Mouse (Mus musculus): ENCODE measurements around the gene Fam71f2.

- TF ChIP-seq POLR2A (IDR thresholded peaks at IDR 0.05; ENCODE audit: control insufficient read depth in 1 of 2, insufficient read depth in 1 of 2, low read depth in 1 of 2, low read length in 2 of 2, poor library complexity in 1 of 2) (no peak), EP300 (IDR thresholded peaks at IDR 0.05; ENCODE audit: low read depth in 1 of 2, low read length in 2 of 2) (no peak), E2F4 (IDR thresholded peaks at IDR 0.05; ENCODE audit: borderline replicate concordance, low read depth, low read length) (no peak), SIN3A (IDR thresholded peaks at IDR 0.05; ENCODE audit: low read length) (no peak), CTCF (IDR thresholded peaks at IDR 0.05 in 2 of 3, conservative IDR thresholded peaks at IDR 0.05 in 1 of 3; ENCODE audit: control insufficient read depth in 1 of 3, insufficient read depth in 1 of 3, low read depth in 2 of 3, low read length in 3 of 3, poor library complexity in 1 of 3, severe bottlenecking in 1 of 3) (no peak), GATA1 (IDR thresholded peaks at IDR 0.05; ENCODE audit: low read depth, low read length) (no peak), ZKSCAN1 (IDR thresholded peaks at IDR 0.05; ENCODE audit: low read depth, low read length) (no peak), HCFC1 (IDR thresholded peaks at IDR 0.05; ENCODE audit: low read depth, low read length) (no peak)
Measured at GRCm38 (mm10) chr6:29233710-29234109, 45.7 kb upstream of the Fam71f2 start.
